Mouse (Mus musculus): ENCODE data around the gene Coq10b. TPM values are rescaled to one million over a fixed set of nuclear protein-coding genes. Genes with fewer than 3 reads are reported as not detected.
A peak's percentile ranks its signal among the peaks of the same experiment; 100 is the strongest.
"Not testable (repeated sequence)": the region's sequence is repeated elsewhere in the genome, so short reads cannot be mapped to it uniquely, and the experiment has no call there.

Gene Coq10b
- polyA plus RNA-seq, 1 experiment from 2014 or later, result 15.8 TPM

DNA sequence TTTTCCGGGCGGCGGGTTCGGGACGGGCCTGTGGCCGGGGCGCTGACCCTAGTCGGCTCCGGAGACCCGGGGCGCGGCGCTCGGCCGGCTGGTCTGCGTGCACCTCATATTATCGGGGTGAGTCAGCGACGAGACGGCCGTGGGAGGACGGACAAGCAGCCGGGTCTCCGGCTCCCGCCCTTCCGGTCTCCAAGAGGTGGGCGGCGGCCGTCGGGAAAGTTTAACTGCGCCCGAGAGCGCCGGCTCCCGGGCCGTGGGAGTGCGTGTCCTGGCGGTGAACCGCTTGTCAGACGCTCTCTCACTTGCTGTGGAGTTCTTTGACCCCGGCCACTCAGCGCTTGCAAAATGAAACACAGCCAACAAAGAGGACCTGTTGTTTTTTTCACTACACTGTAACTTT is 435 bp downstream of the Coq10b start:
- ATAC-seq, result peak; percentile 83
- Histone ChIP-seq H3K9me3 (ENCODE audit: control insufficient read depth, low read length) (no peaks in the 10 kb centered on the region), H3K36me3 (ENCODE audit: control insufficient read depth, insufficient read depth, low read length) (no peaks in the 10 kb centered on the region), H3K4me1 (ENCODE audit: control insufficient read depth, insufficient read depth, low read length) (peaks cover 10% of the 10 kb centered on the region; the same call in 1 of the 2 replicates), H3K9ac (ENCODE audit: low read depth, low read length) (peak overlapping the region; percentile 74), H3K27ac (ENCODE audit: low read length) (peak overlapping the region; percentile 84), H3K4me2 (ENCODE audit: low read depth, low read length) (peak overlapping the region; percentile 60), H3K4me3 (ENCODE audit: low read length) (peak overlapping the region; percentile 78), H3K27me3 (replicated peaks; ENCODE audit: control insufficient read depth, insufficient read depth, low read length) (no peaks in the 10 kb centered on the region)
- WGBS, result under 1% methylated on average over 42 of the region's 42 CpGs

DNA sequence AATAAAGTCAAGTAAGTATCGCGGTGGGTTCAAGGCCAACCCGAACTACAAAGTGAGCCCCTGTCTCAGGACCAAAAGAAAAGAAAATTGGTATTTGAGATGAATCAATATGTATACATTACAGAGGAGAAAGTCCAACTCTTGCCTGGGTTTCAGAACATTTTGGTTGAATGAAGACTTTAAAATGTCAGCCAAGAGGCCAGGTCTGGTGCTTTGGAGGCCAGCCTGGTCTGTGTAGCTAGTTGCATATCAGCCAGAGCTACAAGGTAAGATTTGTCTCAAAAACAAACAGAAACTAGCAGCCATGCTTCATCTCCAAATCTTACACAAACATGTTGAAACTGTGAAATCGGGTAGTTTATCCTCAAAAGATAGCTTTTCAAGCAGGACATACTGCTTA is 1.0 kb downstream of the Coq10b start:
- no peak overlapping the region for H3K27ac ChIP-seq (ENCODE audit: low read length)
- H3K9ac ChIP-seq (ENCODE audit: low read depth, low read length), result peak overlapping the region; percentile 74; the same call in 1 of the 2 replicates
- no peaks in the 10 kb centered on the region for H3K36me3 ChIP-seq (ENCODE audit: control insufficient read depth, insufficient read depth, low read length)
- peak overlapping the region; percentile 78 for H3K4me3 ChIP-seq (ENCODE audit: low read length)
- H3K4me2 ChIP-seq (ENCODE audit: low read depth, low read length), result peak overlapping the region; percentile 60
- H3K9me3 ChIP-seq (ENCODE audit: control insufficient read depth, low read length), result no peaks in the 10 kb centered on the region
- WGBS, result 64% methylated on average over 4 of the region's 4 CpGs
- H3K4me1 ChIP-seq (ENCODE audit: control insufficient read depth, insufficient read depth, low read length), result peaks cover 10% of the 10 kb centered on the region; the same call in 1 of the 2 replicates
- no peaks in the 10 kb centered on the region for H3K27me3 ChIP-seq (replicated peaks; ENCODE audit: control insufficient read depth, insufficient read depth, low read length)
- ATAC-seq, result no peak

DNA sequence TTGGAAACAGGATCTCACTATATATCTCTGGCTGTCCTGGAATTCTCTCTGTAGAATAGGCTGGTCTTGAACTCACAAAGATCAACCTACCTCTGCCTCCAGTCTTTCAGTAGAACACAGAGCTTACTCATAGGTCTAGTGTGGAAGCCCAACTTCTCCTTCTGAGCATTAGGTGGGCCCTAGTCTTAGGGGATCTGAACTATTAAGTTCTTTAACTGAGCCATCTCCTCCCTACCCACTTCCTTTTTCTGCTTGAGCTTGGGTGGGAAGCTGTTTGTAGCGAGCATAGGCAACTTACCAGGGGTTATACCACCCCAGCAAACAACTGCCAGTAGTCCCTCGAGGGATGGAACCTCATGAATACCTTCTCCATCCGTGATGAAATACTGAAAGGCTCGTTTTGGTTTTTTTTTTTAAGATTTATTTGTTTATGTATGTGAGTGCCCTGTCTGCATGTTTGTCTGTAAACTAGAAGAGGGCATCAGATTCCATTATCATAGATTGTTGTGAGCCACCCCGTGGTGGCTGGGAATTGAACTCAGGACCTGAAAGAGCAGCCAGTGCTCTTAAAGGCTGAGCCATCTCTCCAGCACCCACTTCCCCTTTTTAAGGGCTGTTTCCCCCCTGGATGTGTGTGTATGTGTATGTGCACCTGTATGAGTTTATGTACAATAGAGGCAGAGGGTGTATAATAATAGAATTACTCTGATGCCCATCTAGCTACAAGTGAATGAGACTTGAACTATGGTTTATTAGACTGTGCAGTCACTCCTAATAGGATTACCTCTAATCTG is 2.9 kb downstream of the Coq10b start:
- H3K27ac ChIP-seq (ENCODE audit: low read length), result no peak overlapping the region
- no peaks in the 10 kb centered on the region for H3K36me3 ChIP-seq (ENCODE audit: control insufficient read depth, insufficient read depth, low read length)
- no peak overlapping the region for H3K9ac ChIP-seq (ENCODE audit: low read depth, low read length)
- H3K4me3 ChIP-seq (ENCODE audit: low read length), result no peak overlapping the region
- ATAC-seq, result no peak
- H3K9me3 ChIP-seq (ENCODE audit: control insufficient read depth, low read length), result no peaks in the 10 kb centered on the region
- H3K4me1 ChIP-seq (ENCODE audit: control insufficient read depth, insufficient read depth, low read length), result peaks cover 10% of the 10 kb centered on the region; the same call in 1 of the 2 replicates
- WGBS, result 83% methylated on average over 5 of the region's 5 CpGs
- H3K27me3 ChIP-seq (replicated peaks; ENCODE audit: control insufficient read depth, insufficient read depth, low read length), result no peaks in the 10 kb centered on the region
- H3K4me2 ChIP-seq (ENCODE audit: low read depth, low read length), result no peak overlapping the region

DNA sequence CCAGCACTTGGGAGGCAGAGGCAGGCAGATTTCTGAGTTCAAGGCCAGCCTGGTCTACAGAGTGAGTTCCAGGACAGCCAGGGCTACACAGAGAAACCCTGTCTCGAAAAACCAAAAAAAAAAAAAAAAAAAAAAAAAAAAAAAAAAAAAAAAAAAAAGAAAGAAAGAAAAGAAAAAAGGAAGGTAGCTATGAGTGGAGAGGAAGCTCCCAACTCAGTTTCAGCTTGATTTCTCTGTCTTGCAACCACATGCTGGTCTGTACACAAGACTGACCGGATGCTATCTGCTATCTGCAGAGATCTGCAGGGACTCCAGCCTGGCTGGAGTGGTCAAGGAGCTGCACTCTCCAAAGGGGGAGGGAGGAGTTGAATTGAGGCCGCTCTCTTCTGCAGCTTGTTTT is 5.8 kb downstream of the Coq10b start:
- ATAC-seq; H3K27ac ChIP-seq (ENCODE audit: low read length); H3K27me3 ChIP-seq (replicated peaks; ENCODE audit: control insufficient read depth, insufficient read depth, low read length); H3K4me1 ChIP-seq (ENCODE audit: control insufficient read depth, insufficient read depth, low read length); H3K36me3 ChIP-seq (ENCODE audit: control insufficient read depth, insufficient read depth, low read length); H3K9ac ChIP-seq (ENCODE audit: low read depth, low read length); H3K4me3 ChIP-seq (ENCODE audit: low read length); H3K4me2 ChIP-seq (ENCODE audit: low read depth, low read length); H3K9me3 ChIP-seq (ENCODE audit: control insufficient read depth, low read length): not testable (repeated sequence)
- WGBS, result 88% methylated on average over 2 of the region's 3 CpGs

DNA sequence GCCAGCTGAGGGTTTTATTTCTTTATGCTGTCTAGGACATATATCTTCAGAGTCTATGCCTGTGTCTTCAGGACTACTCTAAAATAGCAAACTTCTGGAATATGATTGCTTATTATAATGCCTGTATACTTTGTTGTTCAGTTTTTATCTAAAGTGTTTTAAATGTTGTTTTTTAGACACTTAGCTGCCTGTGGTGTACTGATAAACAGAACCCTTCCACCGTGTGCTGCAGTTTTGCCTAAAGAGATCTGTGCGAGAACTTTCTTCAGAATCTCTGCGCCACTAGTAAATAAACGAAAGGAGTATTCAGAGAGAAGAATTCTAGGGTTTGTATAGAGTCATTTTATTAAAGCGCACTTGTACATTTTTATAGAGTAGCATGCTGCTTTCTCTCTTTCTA is 8.5 kb downstream of the Coq10b start:
- Histone ChIP-seq H3K9me3 (ENCODE audit: control insufficient read depth, low read length) (no peaks in the 10 kb centered on the region), H3K4me1 (ENCODE audit: control insufficient read depth, insufficient read depth, low read length) (no peaks in the 10 kb centered on the region), H3K9ac (ENCODE audit: low read depth, low read length) (no peak overlapping the region), H3K4me2 (ENCODE audit: low read depth, low read length) (no peak overlapping the region), H3K36me3 (ENCODE audit: control insufficient read depth, insufficient read depth, low read length) (0 out of 2 replicates have a peak, but pooled peaks cover 4% of the 10 kb centered on the region), H3K4me3 (ENCODE audit: low read length) (no peak overlapping the region), H3K27ac (ENCODE audit: low read length) (no peak overlapping the region), H3K27me3 (replicated peaks; ENCODE audit: control insufficient read depth, insufficient read depth, low read length) (no peaks in the 10 kb centered on the region)
- no peak for ATAC-seq
- WGBS, result 90% methylated on average over 5 of the region's 5 CpGs

DNA sequence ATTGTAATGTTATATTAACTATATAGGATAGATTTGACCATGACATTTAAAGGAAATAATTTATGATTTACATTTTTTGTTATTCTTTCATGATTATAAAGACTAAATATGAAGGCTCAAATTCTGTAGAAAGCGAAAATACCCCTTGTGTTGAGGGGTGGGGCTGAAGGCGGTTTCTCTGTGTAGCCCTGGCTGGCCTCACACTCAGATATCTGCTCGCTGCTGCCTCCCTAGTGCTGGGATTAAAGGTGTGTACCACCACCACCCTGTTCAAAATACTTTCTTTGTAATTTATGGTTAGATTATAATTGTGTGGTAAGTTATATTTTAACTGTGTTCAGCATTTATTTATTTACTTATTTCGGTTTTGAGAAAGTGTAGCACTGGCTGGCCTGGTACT is 9.2 kb downstream of the Coq10b start:
- no peaks in the 10 kb centered on the region for H3K4me1 ChIP-seq (ENCODE audit: control insufficient read depth, insufficient read depth, low read length)
- 86% methylated on average over 4 of the region's 4 CpGs for WGBS
- 0 out of 2 replicates have a peak, but pooled peaks cover 4% of the 10 kb centered on the region for H3K36me3 ChIP-seq (ENCODE audit: control insufficient read depth, insufficient read depth, low read length)
- H3K27me3 ChIP-seq (replicated peaks; ENCODE audit: control insufficient read depth, insufficient read depth, low read length), result no peaks in the 10 kb centered on the region
- no peak for ATAC-seq
- H3K4me2 ChIP-seq (ENCODE audit: low read depth, low read length), result no peak overlapping the region
- H3K9ac ChIP-seq (ENCODE audit: low read depth, low read length), result no peak overlapping the region
- no peak overlapping the region for H3K4me3 ChIP-seq (ENCODE audit: low read length)
- no peak overlapping the region for H3K27ac ChIP-seq (ENCODE audit: low read length)
- H3K9me3 ChIP-seq (ENCODE audit: control insufficient read depth, low read length), result no peaks in the 10 kb centered on the region

DNA sequence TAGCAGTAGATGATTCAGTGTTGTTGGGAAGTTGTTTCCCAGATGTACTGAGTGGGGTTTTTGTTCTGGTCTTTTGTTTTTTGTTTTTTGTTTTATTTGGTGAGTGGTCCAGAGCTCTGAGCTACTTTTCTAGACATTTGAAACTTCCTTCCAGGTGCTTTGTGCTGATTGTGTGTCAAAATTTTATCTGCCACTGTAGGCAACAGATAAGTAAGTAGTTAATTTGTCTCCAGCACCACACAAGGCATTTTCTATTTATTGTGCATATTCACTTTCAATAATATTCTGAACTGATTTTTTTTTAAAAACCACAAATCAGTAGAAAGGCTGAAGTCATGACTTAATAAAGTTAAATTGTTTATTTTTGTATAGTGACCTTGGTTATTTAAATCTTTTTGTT is 19.8 kb downstream of the Coq10b start:
- not testable (repeated sequence) for H3K4me1 ChIP-seq (ENCODE audit: control insufficient read depth, insufficient read depth, low read length); H3K36me3 ChIP-seq (ENCODE audit: control insufficient read depth, insufficient read depth, low read length); H3K9ac ChIP-seq (ENCODE audit: low read depth, low read length); H3K27ac ChIP-seq (ENCODE audit: low read length); H3K9me3 ChIP-seq (ENCODE audit: control insufficient read depth, low read length); H3K27me3 ChIP-seq (replicated peaks; ENCODE audit: control insufficient read depth, insufficient read depth, low read length); H3K4me3 ChIP-seq (ENCODE audit: low read length); H3K4me2 ChIP-seq (ENCODE audit: low read depth, low read length); ATAC-seq

DNA sequence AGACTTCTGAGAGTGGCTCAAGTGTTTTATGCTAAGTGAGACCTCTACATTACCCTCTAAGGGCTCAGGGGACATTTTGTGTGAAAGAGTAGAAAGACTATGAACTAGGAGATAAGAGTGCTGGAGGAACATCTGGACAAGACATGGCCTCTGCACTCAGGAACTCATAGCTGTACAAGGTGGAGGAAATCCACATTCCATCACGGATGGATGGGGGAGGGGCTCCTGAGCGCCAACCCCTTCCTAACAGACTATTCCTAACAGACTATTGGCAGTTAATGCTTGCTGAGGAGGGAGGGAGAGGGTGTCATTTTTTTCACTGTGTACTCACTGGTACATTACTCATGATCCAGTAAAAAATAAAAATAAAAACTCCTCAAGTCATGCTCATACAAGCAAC is 22.2 kb downstream of the Coq10b start:
- no peaks in the 10 kb centered on the region for H3K4me1 ChIP-seq (ENCODE audit: control insufficient read depth, insufficient read depth, low read length)
- ATAC-seq, result no peak
- no peak overlapping the region for H3K4me3 ChIP-seq (ENCODE audit: low read length)
- 46% methylated on average over 2 of the region's 2 CpGs for WGBS
- H3K27ac ChIP-seq (ENCODE audit: low read length), result no peak overlapping the region
- peaks cover 11% of the 10 kb centered on the region for H3K36me3 ChIP-seq (ENCODE audit: control insufficient read depth, insufficient read depth, low read length)
- no peaks in the 10 kb centered on the region for H3K27me3 ChIP-seq (replicated peaks; ENCODE audit: control insufficient read depth, insufficient read depth, low read length)
- H3K9me3 ChIP-seq (ENCODE audit: control insufficient read depth, low read length), result no peaks in the 10 kb centered on the region
- H3K9ac ChIP-seq (ENCODE audit: low read depth, low read length), result no peak overlapping the region
- H3K4me2 ChIP-seq (ENCODE audit: low read depth, low read length), result no peak overlapping the region

DNA sequence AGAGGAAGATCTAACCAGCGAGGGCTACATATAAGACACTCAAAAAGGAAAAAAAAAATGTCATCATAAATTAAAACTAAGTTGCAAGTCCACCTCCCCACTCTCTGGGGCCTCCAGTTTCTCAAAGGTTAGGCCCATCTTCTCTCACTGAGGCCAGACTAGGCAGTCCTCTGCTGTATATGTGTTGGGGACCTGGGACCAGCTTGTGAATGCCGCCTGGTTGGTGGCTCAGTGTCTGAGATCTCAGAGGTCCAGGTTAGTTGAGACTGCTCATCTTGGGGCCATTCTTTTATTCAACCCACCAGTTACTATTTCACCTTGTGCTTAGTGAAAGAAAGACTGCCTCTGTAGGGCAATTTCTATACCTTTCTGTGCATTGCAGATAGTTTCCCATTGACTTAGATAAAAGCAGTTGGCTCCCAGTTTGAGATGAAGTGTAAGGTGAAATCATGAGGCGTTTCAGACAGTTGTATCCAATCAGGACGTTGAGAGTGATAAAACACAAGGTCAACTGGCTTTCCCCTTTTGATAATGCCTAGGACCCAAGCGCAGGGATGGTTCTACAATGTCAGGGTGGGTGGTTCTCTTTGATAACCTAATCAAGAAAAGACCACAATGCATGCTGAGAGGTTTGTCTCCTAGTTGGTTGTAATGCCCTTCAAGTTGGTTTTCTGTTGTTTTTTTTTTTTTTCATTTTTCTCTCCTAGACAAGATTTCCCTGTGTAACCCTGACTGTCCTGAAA is 23.3 kb downstream of the Coq10b start:
- H3K4me2 ChIP-seq (ENCODE audit: low read depth, low read length), result no peak overlapping the region

More for the DNA sequence above, 23.3 kb downstream of the Coq10b start:
- Histone ChIP-seq H3K9ac (ENCODE audit: low read depth, low read length) (no peak overlapping the region), H3K27ac (ENCODE audit: low read length) (no peak overlapping the region), H3K36me3 (ENCODE audit: control insufficient read depth, insufficient read depth, low read length) (peaks cover 11% of the 10 kb centered on the region), H3K4me1 (ENCODE audit: control insufficient read depth, insufficient read depth, low read length) (no peaks in the 10 kb centered on the region), H3K9me3 (ENCODE audit: control insufficient read depth, low read length) (no peaks in the 10 kb centered on the region), H3K27me3 (replicated peaks; ENCODE audit: control insufficient read depth, insufficient read depth, low read length) (no peaks in the 10 kb centered on the region), H3K4me3 (ENCODE audit: low read length) (no peak overlapping the region)
- 60% methylated on average over 5 of the region's 5 CpGs for WGBS
- peak; percentile 25; the same call in 1 of the 2 replicates for ATAC-seq
